Mouse (Mus musculus) spleen, adult 2 months (tissue): ENCODE measurements around the gene Lmtk2. TPM values are rescaled to one million over a fixed set of nuclear protein-coding genes. Genes with fewer than 3 reads are reported as not detected.

Source experiments
- DNase-seq, 2 experiments: peaks; one replicate each; pipeline versions ENCODE4 v3.0.0 to v3.0.0-alpha.2; 2012 to 2021; ENCODE audit warnings: low spot score in 2 of 2, low read depth in 1 of 2
- H3K27ac ChIP-seq: fragments of 200-500 bp; 2 replicates; pipeline ENCODE4 v1.5.1; 2012; ENCODE audit warnings: low read length, inconsistent platforms; ENCODE audit not compliant: insufficient read depth
- H3K27me3 ChIP-seq: fragments of 200-500 bp; 2 replicates; pipeline ENCODE4 v1.6.1; 2012; ENCODE audit warnings: mild to moderate bottlenecking, moderate library complexity, low read length, inconsistent platforms; ENCODE audit not compliant: control insufficient read depth, insufficient read depth
- H3K36me3 ChIP-seq: fragments of 200-500 bp; 2 replicates; pipeline ENCODE4 v1.6.1; 2012; ENCODE audit warnings: mild to moderate bottlenecking, low read length, inconsistent platforms; ENCODE audit not compliant: control insufficient read depth, insufficient read depth
- H3K4me1 ChIP-seq: fragments of 200-500 bp; 2 replicates; pipeline ENCODE4 v1.6.1; 2011; ENCODE audit warnings: inconsistent platforms; ENCODE audit not compliant: control insufficient read depth, insufficient read depth, insufficient read length
- H3K4me3 ChIP-seq: fragments of 200-500 bp; 2 replicates; pipeline ENCODE4 v1.5.1; 2011; ENCODE audit warnings: mild to moderate bottlenecking, inconsistent platforms; ENCODE audit not compliant: insufficient read depth, insufficient read length; ENCODE audit errors: extremely low read depth
- CTCF ChIP-seq: fragments of 200-500 bp; IDR thresholded peaks from 2 replicates; pipeline ENCODE4 v1.5.1; 2011; ENCODE audit warnings: mild to moderate bottlenecking, inconsistent platforms; ENCODE audit not compliant: insufficient read depth, insufficient read length, insufficient replicate concordance; ENCODE audit errors: extremely low read depth
- POLR2A ChIP-seq: fragments of 200-500 bp; IDR thresholded peaks from 2 replicates; pipeline ENCODE4 v1.6.1; 2011; ENCODE audit warnings: low read depth, low read length, inconsistent platforms
- WGBS: fragments of 180-500 bp; shearing (Covaris S2); methylation state at CpG from one replicate; pipeline ENCODE4 v1.1.7; 2018; 5-methylcytosine and 5-hydroxymethylcytosine counted together
- polyA plus RNA-seq: library from polyadenylated mRNA; depleted of rRNA; stranded (reverse); fragments of >200 nt; gene quantifications from 2 replicates; pipeline ENCODE4 v1.2.3, GENCODE M21; 2012; rRNA removed

Gene Lmtk2
- 10.0 and 12.9 TPM in 2 replicates for polyA plus RNA-seq

GRCm38 (mm10) chr5:144100149-144100935, at the start of gene Lmtk2:
TSS of gene Lmtk2 (plus strand) at chr5:144100436.
- no peaks in the 10 kb centered on the region for H3K36me3 ChIP-seq
- TF ChIP-seq POLR2A (peak; percentile 87), CTCF (peak; percentile 89; the same call in 1 of the 2 replicates)
- H3K27me3 ChIP-seq: peaks cover 4% of the 10 kb centered on the region; the same call in 1 of the 2 replicates
- under 1% methylated on average over 90 of the region's 90 CpGs for WGBS
- DNase-seq: peak; percentile 88 to 97
- no peaks in the 10 kb centered on the region for H3K4me1 ChIP-seq
- H3K27ac ChIP-seq: peak within 1 kb of the TSS; percentile 72
- peak within 1 kb of the TSS; percentile 82 for H3K4me3 ChIP-seq

DNA sequence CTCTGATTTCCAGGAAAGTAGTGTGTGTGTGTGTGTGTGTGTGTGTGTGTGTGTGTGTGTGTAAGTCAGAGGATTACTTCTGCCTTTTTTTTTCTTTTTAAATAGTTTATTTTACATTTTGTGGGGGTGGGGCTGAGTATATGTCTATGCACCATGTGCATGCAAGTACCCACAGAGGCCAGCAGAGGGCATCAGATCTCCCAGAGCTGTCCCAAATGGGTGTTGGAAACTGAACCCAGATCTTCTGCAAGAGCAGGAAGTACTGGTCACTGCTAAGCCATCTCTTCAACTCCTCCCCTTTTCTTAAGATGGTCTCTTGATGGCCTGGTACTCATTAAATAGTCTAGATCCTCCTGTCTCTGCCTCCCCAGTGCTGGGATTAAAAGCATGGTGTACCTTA, 49.0 kb upstream of the Lmtk2 start:
- no peak for DNase-seq

GRCm38 (mm10) chr5:144053450-144053849, 46.8 kb upstream of the Lmtk2 start:
- Histone ChIP-seq H3K4me3 (no peak overlapping the region), H3K4me1 (no peaks in the 10 kb centered on the region), H3K36me3 (no peaks in the 10 kb centered on the region), H3K27ac (no peak overlapping the region), H3K27me3 (no peaks in the 10 kb centered on the region)
- TF ChIP-seq CTCF: no peak
- TF ChIP-seq POLR2A: no peak
- DNase-seq: no peak
- WGBS: 54% methylated on average over 3 of the region's 3 CpGs

More for the DNA sequence above, 49.0 kb upstream of the Lmtk2 start:
- TF ChIP-seq POLR2A: no peak
- peak; percentile 9; the same call in 1 of the 2 replicates for TF ChIP-seq CTCF
- H3K27ac ChIP-seq: no peak overlapping the region
- no peaks in the 10 kb centered on the region for H3K27me3 ChIP-seq
- no peak overlapping the region for H3K4me3 ChIP-seq
- H3K4me1 ChIP-seq: peaks cover 4% of the 10 kb centered on the region; the same call in 1 of the 2 replicates
- H3K36me3 ChIP-seq: no peaks in the 10 kb centered on the region

DNA sequence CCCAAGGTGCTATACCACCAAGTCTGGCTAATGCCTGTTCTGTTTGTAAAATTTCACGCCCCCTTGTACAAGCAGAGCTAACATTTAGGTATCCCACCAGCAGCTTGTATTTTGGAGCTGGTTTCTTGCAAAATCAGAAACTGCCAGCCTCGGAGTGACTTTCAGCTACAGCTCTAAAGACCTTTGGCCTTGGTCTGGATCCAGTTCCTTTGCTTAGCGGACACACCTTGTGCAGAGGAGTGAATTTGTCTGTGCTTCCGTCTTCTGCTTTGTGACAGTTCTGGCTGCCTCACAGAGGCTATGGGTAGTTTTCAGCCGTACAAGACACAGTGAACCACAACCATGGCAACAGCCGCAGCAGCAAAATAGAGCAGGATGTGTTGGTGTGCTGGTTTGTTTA, 45.9 kb upstream of the Lmtk2 start:
- H3K27ac ChIP-seq: no peak overlapping the region
- WGBS: 87% methylated on average over 6 of the region's 6 CpGs
- no peak for DNase-seq
- TF ChIP-seq POLR2A: no peak
- no peak for TF ChIP-seq CTCF
- no peak overlapping the region for H3K4me3 ChIP-seq
- no peaks in the 10 kb centered on the region for H3K36me3 ChIP-seq
- no peaks in the 10 kb centered on the region for H3K27me3 ChIP-seq
- no peaks in the 10 kb centered on the region for H3K4me1 ChIP-seq

DNA sequence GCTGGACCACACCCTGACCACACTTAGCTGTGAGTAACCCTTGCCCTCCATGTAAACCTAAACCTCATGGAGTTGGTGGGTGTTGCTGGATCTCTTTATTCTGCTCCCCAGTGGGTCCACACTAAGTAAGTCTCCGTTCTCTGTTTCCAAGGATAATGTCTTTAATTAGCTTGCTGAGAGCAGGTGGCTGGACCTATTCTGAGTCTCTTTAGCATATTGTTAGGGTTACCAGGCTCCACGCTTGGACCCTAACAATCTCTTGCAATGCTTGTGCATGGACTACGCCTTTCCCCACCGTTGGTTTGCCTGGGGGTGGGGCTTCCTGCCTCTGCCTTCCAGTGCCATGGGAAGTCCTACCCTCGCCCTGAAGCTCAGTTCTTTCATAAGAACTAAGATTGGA, 36.1 kb upstream of the Lmtk2 start:
- no peak for DNase-seq
- Histone ChIP-seq H3K36me3 (no peaks in the 10 kb centered on the region), H3K4me3 (no peak overlapping the region), H3K4me1 (no peaks in the 10 kb centered on the region), H3K27ac (no peak overlapping the region), H3K27me3 (no peaks in the 10 kb centered on the region)
- TF ChIP-seq POLR2A (no peak), CTCF (no peak)
- WGBS: 80% methylated on average over 5 of the region's 5 CpGs

DNA sequence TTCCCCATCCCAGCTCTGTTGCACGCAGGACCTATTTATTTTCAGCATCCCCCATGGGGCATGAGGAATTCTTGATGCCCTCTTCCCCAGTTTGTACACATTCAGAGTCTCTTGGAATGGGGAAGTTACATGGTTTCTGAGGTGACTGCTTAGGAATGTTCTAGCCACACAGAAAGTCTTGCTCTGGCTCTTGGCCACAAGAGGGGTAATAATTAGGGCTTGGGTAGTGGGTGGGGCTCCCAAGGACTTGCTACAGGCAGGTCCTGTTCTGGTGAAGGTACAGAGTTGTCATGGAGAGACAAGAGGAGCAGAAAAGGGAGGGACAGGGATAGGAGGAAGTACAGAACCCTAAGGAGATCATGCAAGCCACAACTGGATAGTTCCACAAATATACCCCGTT, 34.2 kb upstream of the Lmtk2 start:
- 63% methylated on average over 2 of the region's 2 CpGs for WGBS
- TF ChIP-seq POLR2A (no peak), CTCF (no peak)
- H3K27ac ChIP-seq: no peak overlapping the region
- no peak overlapping the region for H3K4me3 ChIP-seq
- no peaks in the 10 kb centered on the region for H3K27me3 ChIP-seq
- H3K36me3 ChIP-seq: no peaks in the 10 kb centered on the region
- H3K4me1 ChIP-seq: no peaks in the 10 kb centered on the region
- DNase-seq: no peak

DNA sequence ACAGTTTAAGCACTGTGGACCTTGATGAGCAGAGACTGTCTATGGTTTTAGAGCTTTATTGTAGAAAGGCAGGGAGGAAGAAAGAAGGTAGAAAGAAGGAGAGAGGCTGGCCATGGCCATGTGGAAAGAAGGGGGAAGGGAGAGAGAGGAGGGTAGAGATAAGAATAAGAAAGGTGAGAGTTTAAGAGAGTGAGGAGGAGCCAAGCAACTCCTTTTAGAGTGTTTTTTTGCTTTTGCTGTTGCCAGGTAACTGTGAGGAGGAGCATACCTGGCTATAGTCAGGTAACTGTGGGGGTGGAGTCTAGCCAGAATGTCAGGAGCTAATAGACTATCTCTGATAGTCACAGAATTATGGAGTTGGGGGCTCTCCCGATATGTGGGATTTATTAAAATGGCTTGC, 30.2 kb upstream of the Lmtk2 start:
- TF ChIP-seq POLR2A: no peak
- Histone ChIP-seq H3K4me3 (no peak overlapping the region), H3K4me1 (no peaks in the 10 kb centered on the region), H3K27me3 (no peaks in the 10 kb centered on the region), H3K27ac (no peak overlapping the region), H3K36me3 (no peaks in the 10 kb centered on the region)
- DNase-seq: no peak
- WGBS: 97% methylated on average over 1 of the region's 1 CpGs
